Mouse (Mus musculus): Measurements from ENCODE around the gene Ttn.

DNA sequence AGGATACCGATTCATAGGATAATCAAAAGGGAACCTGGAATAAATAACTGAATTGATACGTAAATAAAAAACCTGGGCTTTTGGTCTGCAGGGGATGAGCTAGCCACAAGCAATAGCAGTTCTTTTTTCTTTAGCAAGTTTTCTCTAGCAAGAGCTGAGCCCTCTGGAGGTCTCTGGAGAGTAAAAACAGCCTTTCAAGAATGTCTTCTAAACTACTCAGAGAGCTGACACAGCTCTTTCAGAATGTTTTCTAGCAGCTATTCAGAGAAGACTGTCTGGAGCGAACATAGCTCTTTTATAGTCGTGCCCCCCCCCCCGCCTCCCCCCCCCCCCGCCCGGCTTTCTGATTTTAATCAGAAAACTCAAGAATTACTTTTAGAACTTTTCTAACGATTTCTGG lies 322.9 kb downstream of the Ttn start:
- no peak for TF ChIP-seq POLR2A (IDR thresholded peaks at IDR 0.05; ENCODE audit: low read depth, low read length)
- TF ChIP-seq CTCF (IDR thresholded peaks at IDR 0.05; ENCODE audit: borderline replicate concordance, insufficient read depth, low read length): no peak
